ENCODE assay signal across 8 mouse cellular contexts in the genomic region with DNA sequence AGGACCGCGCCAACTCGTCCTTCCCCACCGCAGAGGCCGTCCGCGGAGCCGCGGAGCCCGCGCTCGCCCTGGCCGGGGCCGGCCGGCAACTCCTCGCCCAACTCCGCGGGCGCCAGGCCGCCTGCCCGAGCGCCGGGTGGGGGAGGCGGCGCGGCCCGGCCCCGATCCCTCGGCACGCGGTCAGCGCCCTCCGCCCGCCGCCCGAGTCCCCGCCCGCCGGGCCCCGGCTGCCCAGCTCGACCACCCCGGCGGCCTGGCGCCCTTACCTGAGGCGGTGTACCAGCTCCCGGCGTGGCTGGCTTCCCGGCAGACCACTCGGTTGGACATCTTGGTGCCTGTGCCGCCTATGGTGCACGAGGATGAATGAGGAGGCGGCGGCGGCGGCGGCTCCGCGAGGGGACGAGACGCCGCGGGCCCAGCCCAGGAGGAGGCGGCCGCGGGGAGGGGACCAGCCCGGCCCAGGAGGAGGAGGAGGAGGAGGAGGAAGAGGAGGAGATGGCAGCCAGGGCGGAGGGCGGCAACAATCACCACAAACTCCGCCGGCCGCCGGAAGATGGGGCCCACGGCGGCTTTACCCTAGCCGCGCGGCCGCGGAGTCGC. TPM values are rescaled to one million over a fixed set of nuclear protein-coding genes. Genes with fewer than 3 reads are reported as not detected.
A peak's percentile ranks its signal among the peaks of the same experiment; 100 is the strongest.
DNase-seq lines count a peak whose midpoint lies in the region; ATAC-seq and TF ChIP-seq lines count a peak whose summit lies in the region.

No protein-coding gene starts in this region.

- WGBS in heart, embryonic 14.5 days, result under 1% methylated on average over 68 of the region's 80 CpGs
- under 1% methylated on average over 74 of the region's 80 CpGs for WGBS in liver, embryonic 14.5 days (ENCODE audit: insufficient replicate concordance)
- WGBS in stomach, embryonic 15.5 days, result under 1% methylated on average over 49 of the region's 80 CpGs

- peaks cover 12% of the 10 kb centered on the region for H3K36me3 ChIP-seq in heart, embryonic 14.5 days (ENCODE audit: control insufficient read depth, insufficient read depth, low read length)
- H3K36me3 ChIP-seq in liver, embryonic 14.5 days (replicated peaks; ENCODE audit: control insufficient read depth, insufficient read depth, low read depth), result peaks cover 9% of the 10 kb centered on the region
- H3K36me3 ChIP-seq in stomach, embryonic 15.5 days, result no peaks in the 10 kb centered on the region; the same call in 1 of the 2 replicates

- peak overlapping the region; percentile 88 for H3K9ac ChIP-seq in heart, embryonic 14.5 days (ENCODE audit: low read length)
- H3K9ac ChIP-seq in liver, embryonic 14.5 days (replicated peaks), result peak overlapping the region; percentile 85
- peak overlapping the region; percentile 95 for H3K9ac ChIP-seq in stomach, embryonic 15.5 days

- H3K4me3 ChIP-seq in heart, embryonic 14.5 days (ENCODE audit: control insufficient read depth in 1 of 2, insufficient read depth in 1 of 2, low read depth in 1 of 2, low read length in 2 of 2), result peak overlapping the region; percentile 79 to 97
- H3K4me3 ChIP-seq in liver, embryonic 14.5 days (ENCODE audit: insufficient read depth in 1 of 2, low read depth in 2 of 2, low read length in 2 of 2), result peak overlapping the region; percentile 72 to 84
- H3K4me3 ChIP-seq in stomach, embryonic 15.5 days (replicated peaks), result peak overlapping the region; percentile 91

- peak; percentile 14; the same call in 1 of the 2 replicates for TF ChIP-seq POLR2A in brain, embryonic 14.5 days (IDR thresholded peaks at IDR 0.05; ENCODE audit: borderline replicate concordance, extremely low read depth, insufficient read depth, insufficient read length, poor library complexity, severe bottlenecking)

- H3K27ac ChIP-seq in heart, embryonic 14.5 days (replicated peaks in 1 of 2; ENCODE audit: control insufficient read depth in 1 of 2, insufficient read depth in 1 of 2, low read depth in 2 of 2, low read length in 2 of 2), result peak overlapping the region; percentile 92 to 98
- H3K27ac ChIP-seq in liver, embryonic 14.5 days, result peak overlapping the region; percentile 69
- peak overlapping the region; percentile 99 for H3K27ac ChIP-seq in stomach, embryonic 15.5 days

- no peaks in the 10 kb centered on the region for H3K27me3 ChIP-seq in heart, embryonic 14.5 days (ENCODE audit: control insufficient read depth, insufficient read depth, low read length)
- no peaks in the 10 kb centered on the region for H3K27me3 ChIP-seq in liver, embryonic 14.5 days (ENCODE audit: control insufficient read depth, insufficient read depth, low read length)
- no peaks in the 10 kb centered on the region for H3K27me3 ChIP-seq in stomach, embryonic 15.5 days (replicated peaks)

- peak; percentile 84 for ATAC-seq in erythroid progenitor cell, adult 5-6 weeks (replicated peaks; ENCODE audit: low FRiP score, poor library complexity, severe bottlenecking)
- ATAC-seq in heart, embryonic 14.5 days (ENCODE audit: insufficient number of reproducible peaks, insufficient read depth, low FRiP score, low read depth), result peak; percentile 87
- peak; percentile 89 for ATAC-seq in liver, embryonic 14.5 days (ENCODE audit: insufficient read depth)
- peak; percentile 92 for ATAC-seq in stomach, embryonic 15.5 days (ENCODE audit: insufficient read depth, low FRiP score, low read depth)

- H3K4me1 ChIP-seq in heart, embryonic 14.5 days (ENCODE audit: control insufficient read depth in 2 of 2, insufficient read depth in 2 of 2, low read length in 2 of 2), result peaks cover 2 to 32% of the 10 kb centered on the region in 2 experiments
- peaks cover 26 to 28% of the 10 kb centered on the region in 2 experiments for H3K4me1 ChIP-seq in liver, embryonic 14.5 days (replicated peaks; ENCODE audit: control insufficient read depth in 2 of 2, insufficient read depth in 2 of 2, low read length in 1 of 2)
- peaks cover 3% of the 10 kb centered on the region for H3K4me1 ChIP-seq in stomach, embryonic 15.5 days

- DNase-seq in CD4-positive helper T cell, adult 2 months (ENCODE audit: low read depth, low spot score), result peak; percentile 88
- peak; percentile 79 for DNase-seq in brain, embryonic 14.5 days (ENCODE audit: low read depth)
- peak; percentile 93 for DNase-seq in kidney, postnatal 14 days
- peak in 2 of 3 experiments; percentile 71 to 72 for DNase-seq in liver, embryonic 14.5 days (ENCODE audit: low read depth in 3 of 3, low spot score in 3 of 3)
- DNase-seq in neural tube, embryonic 10.5 days (ENCODE audit: extremely low spot score, low spot score), result peak; percentile 86

- no peak for TF ChIP-seq CTCF in brain, embryonic 14.5 days (IDR thresholded peaks at IDR 0.05; ENCODE audit: borderline replicate concordance, extremely low read depth, insufficient read depth, insufficient read length)
- peak; percentile 20; the same call in 1 of the 2 replicates for TF ChIP-seq CTCF in liver, embryonic 14.5 days (IDR thresholded peaks at IDR 0.05; ENCODE audit: low read depth)

- H3K4me2 ChIP-seq in heart, embryonic 14.5 days (ENCODE audit: low read length), result peak overlapping the region; percentile 78
- H3K4me2 ChIP-seq in liver, embryonic 14.5 days (ENCODE audit: low read depth), result peak overlapping the region; percentile 89
- H3K4me2 ChIP-seq in stomach, embryonic 15.5 days, result peak overlapping the region; percentile 60

- no peaks in the 10 kb centered on the region for H3K9me3 ChIP-seq in heart, embryonic 14.5 days (ENCODE audit: control insufficient read depth, low read length)
- no peaks in the 10 kb centered on the region for H3K9me3 ChIP-seq in liver, embryonic 14.5 days (ENCODE audit: control insufficient read depth, low read length)
- H3K9me3 ChIP-seq in stomach, embryonic 15.5 days, result no peaks in the 10 kb centered on the region

- no peak for TF ChIP-seq EP300 in liver, embryonic 14.5 days (IDR thresholded peaks at IDR 0.05; ENCODE audit: low read depth)

RNA-seq across cellular contexts. Expression of gene Memo1, which starts 0.8 kb away (rescaled TPM):
- 67.6 and 94.2 TPM in 2 replicates for polyA plus RNA-seq in brain, embryonic 14.5 days (2012; rRNA removed)
- total RNA-seq in erythroid progenitor cell, adult 5-6 weeks (2015; ENCODE audit: low replicate concordance), result 208 and 242 TPM in 2 replicates
- 378 and 387 TPM in 2 replicates for total RNA-seq in erythroid progenitor cell, adult 5-6 weeks (2017; ENCODE audit: low replicate concordance)
- 77.4 and 80.7 TPM in 2 replicates for polyA plus RNA-seq in heart, embryonic 14.5 days (2014; fragmentation: Nextera tagmentation; extraction: Ambion mirVana)
- polyA plus RNA-seq in liver, embryonic 14.5 days (2012; rRNA removed), result 24.4 and 38.8 TPM in 2 replicates
- polyA plus RNA-seq in liver, embryonic 14.5 days (2014; fragmentation: Nextera tagmentation; extraction: Ambion mirVana), result 111 and 116 TPM in 2 replicates
- 83.1 and 84.7 TPM in 2 replicates for polyA plus RNA-seq in stomach, embryonic 15.5 days (2015; fragmentation: Nextera tagmentation; extraction: Ambion mirVana)

RNA-seq across cellular contexts. Expression of gene Dpy30, which starts 29.2 kb away (rescaled TPM):
- 111 and 135 TPM in 2 replicates for polyA plus RNA-seq in brain, embryonic 14.5 days (2012; rRNA removed)
- total RNA-seq in erythroid progenitor cell, adult 5-6 weeks (2015; ENCODE audit: low replicate concordance), result 93.5 and 116 TPM in 2 replicates
- 44.4 and 50.9 TPM in 2 replicates for total RNA-seq in erythroid progenitor cell, adult 5-6 weeks (2017; ENCODE audit: low replicate concordance)
- 188 and 189 TPM in 2 replicates for polyA plus RNA-seq in heart, embryonic 14.5 days (2014; fragmentation: Nextera tagmentation; extraction: Ambion mirVana)
- 71.4 and 104 TPM in 2 replicates for polyA plus RNA-seq in liver, embryonic 14.5 days (2012; rRNA removed)
- polyA plus RNA-seq in liver, embryonic 14.5 days (2014; fragmentation: Nextera tagmentation; extraction: Ambion mirVana), result 145 and 149 TPM in 2 replicates
- polyA plus RNA-seq in stomach, embryonic 15.5 days (2015; fragmentation: Nextera tagmentation; extraction: Ambion mirVana), result 224 and 239 TPM in 2 replicates

RNA-seq across cellular contexts. Expression of gene Spast, which starts 44.3 kb away (rescaled TPM):
- polyA plus RNA-seq in brain, embryonic 14.5 days (2012; rRNA removed), result 64.6 and 81.7 TPM in 2 replicates
- total RNA-seq in erythroid progenitor cell, adult 5-6 weeks (2015; ENCODE audit: low replicate concordance), result 13.7 and 19.3 TPM in 2 replicates
- total RNA-seq in erythroid progenitor cell, adult 5-6 weeks (2017; ENCODE audit: low replicate concordance), result 13.9 and 28.8 TPM in 2 replicates
- 20.1 and 21.4 TPM in 2 replicates for polyA plus RNA-seq in heart, embryonic 14.5 days (2014; fragmentation: Nextera tagmentation; extraction: Ambion mirVana)
- 2.5 and 4.1 TPM in 2 replicates for polyA plus RNA-seq in liver, embryonic 14.5 days (2012; rRNA removed)
- polyA plus RNA-seq in liver, embryonic 14.5 days (2014; fragmentation: Nextera tagmentation; extraction: Ambion mirVana), result 5.4 and 6.8 TPM in 2 replicates
- 15.9 and 16.9 TPM in 2 replicates for polyA plus RNA-seq in stomach, embryonic 15.5 days (2015; fragmentation: Nextera tagmentation; extraction: Ambion mirVana)

Comparison
In these comparisons a context has a peak if more than half of its experiments do, and no peak if none do; other contexts are left out.
1. Peak in every context shown above with its lines: DNase-seq, ATAC-seq, H3K4me3 ChIP-seq and H3K27ac ChIP-seq.